Mouse (Mus musculus): ENCODE data around the gene Gm21834. TPM values are rescaled to one million over a fixed set of nuclear protein-coding genes. Genes with fewer than 3 reads are reported as not detected.

Gm21834 gene
- polyA plus RNA-seq, 1 experiment from 2014 or later = not detected

Other genes starting within 250 kb of the Gm21834 start
- gene Vmn2r120, start 196.7 kb downstream of the Gm21834 start, polyA plus RNA-seq (2014; fragmentation: Nextera tagmentation; extraction: Ambion mirVana) = not detected in 2 replicates
- gene Cntnap5c, start 27.4 kb upstream of the Gm21834 start, polyA plus RNA-seq (2014; fragmentation: Nextera tagmentation; extraction: Ambion mirVana) = 0.14 TPM in 1 of 2 replicates, not detected in the other